Mouse (Mus musculus) forebrain, embryonic 13.5 days (tissue): ENCODE data around the gene Rsg1. TPM values are rescaled to one million over a fixed set of nuclear protein-coding genes. Genes with fewer than 3 reads are reported as not detected.

ENCODE experiments used
- ATAC-seq: fragments of 200-750 bp; cut with Nextera tagmentation; 2 replicates; pipeline ENCODE4 v1.8.0; 2017
- H3K27ac ChIP-seq: fragments of 300-500 bp; sonication (generic); 2 replicates; pipeline ENCODE4 v1.5.1; 2015; ENCODE audit warnings: inconsistent platforms, mild to moderate bottlenecking, moderate library complexity
- H3K27me3 ChIP-seq: fragments of 300-500 bp; sonication (generic); 2 replicates; pipeline ENCODE4 v1.6.1; 2015; ENCODE audit warnings: mild to moderate bottlenecking, inconsistent platforms
- H3K36me3 ChIP-seq: fragments of 300-500 bp; sonication (generic); 2 replicates; pipeline ENCODE4 v1.6.1; 2015; ENCODE audit warnings: mild to moderate bottlenecking, inconsistent platforms; ENCODE audit not compliant: poor library complexity, severe bottlenecking
- H3K4me1 ChIP-seq: fragments of 300-500 bp; sonication (generic); 2 replicates; pipeline ENCODE4 v1.6.1; 2015; ENCODE audit warnings: inconsistent platforms
- H3K4me2 ChIP-seq: fragments of 300-500 bp; sonication (generic); 2 replicates; pipeline ENCODE4 v1.6.1; 2015; ENCODE audit warnings: inconsistent platforms, mild to moderate bottlenecking, moderate library complexity
- H3K4me3 ChIP-seq: fragments of 300-500 bp; sonication (generic); 2 replicates; pipeline ENCODE4 v1.5.1; 2015; ENCODE audit warnings: mild to moderate bottlenecking, inconsistent platforms
- H3K9ac ChIP-seq: fragments of 300-500 bp; sonication (generic); 2 replicates; pipeline ENCODE4 v1.6.1; 2015; ENCODE audit warnings: mild to moderate bottlenecking, inconsistent platforms
- H3K9me3 ChIP-seq: fragments of 300-500 bp; sonication (generic); replicated peaks from 2 replicates; pipeline ENCODE4 v1.6.1; 2016; ENCODE audit warnings: inconsistent platforms
- WGBS: fragments of 180-500 bp; shearing (Covaris S2); methylation state at CpG from one replicate; pipeline ENCODE4 v1.1.7; 2015; 5-methylcytosine and 5-hydroxymethylcytosine counted together
- polyA plus RNA-seq: library from polyadenylated mRNA; unstranded; fragments of >200 nt; fragmentation: Nextera tagmentation; extraction: Ambion mirVana; gene quantifications from 2 replicates; pipeline ENCODE4 v1.2.1, GENCODE M21; 2015

The Rsg1 gene
- polyA plus RNA-seq, 1 experiment from 2014 or later, result 6.1 TPM

DNA sequence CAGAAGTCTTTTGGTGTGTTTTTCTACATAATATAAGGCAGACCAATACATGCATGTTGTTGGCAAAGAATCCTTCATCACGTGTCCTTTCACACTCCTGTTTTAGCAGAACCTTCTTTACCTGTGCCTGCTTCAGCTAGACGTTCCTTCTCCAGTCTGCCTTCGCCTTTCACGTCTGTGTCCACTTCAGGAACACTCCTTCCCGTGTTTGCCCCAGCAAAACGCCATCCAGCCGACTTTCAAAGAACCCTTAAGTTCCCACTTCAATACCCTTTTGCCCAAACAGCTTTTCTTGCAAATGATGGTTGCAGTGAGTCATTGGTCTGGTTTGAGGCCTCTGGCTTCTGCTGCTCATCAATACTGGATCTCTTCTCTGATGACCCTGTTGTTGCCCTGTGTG is 22.5 kb upstream of the Rsg1 start:
- 86% methylated on average over 7 of the region's 7 CpGs for WGBS
- ATAC-seq, result no peak
- Histone ChIP-seq H3K4me3 (no peak overlapping the region), H3K9ac (no peak overlapping the region), H3K36me3 (peaks cover 39% of the 10 kb centered on the region), H3K4me1 (no peaks in the 10 kb centered on the region), H3K9me3 (no peaks in the 10 kb centered on the region), H3K4me2 (no peak overlapping the region), H3K27me3 (no peaks in the 10 kb centered on the region), H3K27ac (no peak overlapping the region)

GRCm38 (mm10) chr4:141194553-141194952 is 19.2 kb upstream of the Rsg1 start:
- H3K27me3 ChIP-seq, result no peaks in the 10 kb centered on the region
- H3K4me2 ChIP-seq, result no peak overlapping the region
- H3K4me1 ChIP-seq, result no peaks in the 10 kb centered on the region
- ATAC-seq, result no peak
- no peak overlapping the region for H3K27ac ChIP-seq
- H3K9ac ChIP-seq, result no peak overlapping the region
- H3K36me3 ChIP-seq, result peaks cover 70% of the 10 kb centered on the region
- 99% methylated on average over 6 of the region's 6 CpGs for WGBS
- H3K4me3 ChIP-seq, result no peak overlapping the region
- H3K9me3 ChIP-seq, result no peaks in the 10 kb centered on the region

DNA sequence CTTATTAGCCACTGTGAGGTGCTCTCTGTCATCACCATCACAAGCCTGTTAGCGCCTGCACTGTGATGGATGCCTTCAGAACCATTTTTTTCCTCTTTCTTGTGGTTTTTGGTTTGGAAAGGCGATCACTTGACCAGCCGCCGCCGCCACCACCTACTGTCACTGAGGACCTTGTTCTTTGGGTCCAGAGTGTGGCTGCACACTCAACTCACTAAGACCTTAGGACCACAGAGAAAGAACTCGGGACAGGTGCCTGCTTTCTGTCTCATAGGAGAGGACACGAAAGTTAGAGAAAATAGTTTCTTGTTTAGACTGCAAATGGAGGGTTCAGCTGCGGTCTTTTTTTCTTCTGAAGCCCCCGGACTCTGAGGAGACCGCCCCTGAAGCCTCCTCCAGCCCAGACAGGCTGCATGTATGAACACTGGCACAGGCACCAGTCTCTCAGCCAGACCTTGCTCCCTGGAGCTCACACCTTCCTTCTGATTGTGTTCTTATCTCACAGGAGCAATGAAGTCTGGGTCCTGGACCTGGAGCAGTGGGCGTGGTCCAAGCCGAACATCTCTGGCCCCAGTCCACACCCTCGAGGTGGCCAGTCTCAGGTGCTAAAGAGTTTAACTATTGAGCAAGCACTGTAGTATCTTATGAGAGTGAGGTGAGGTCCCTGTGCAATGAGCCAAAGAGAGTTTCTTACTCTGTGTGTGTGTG is 16.6 kb upstream of the Rsg1 start:
- H3K9ac ChIP-seq, result no peak overlapping the region
- WGBS, result 98% methylated on average over 13 of the region's 13 CpGs

GRCm38 (mm10) chr4:141197686-141198035 is 16.1 kb upstream of the Rsg1 start:
- H3K4me2 ChIP-seq, result no peak overlapping the region
- no peaks in the 10 kb centered on the region for H3K4me1 ChIP-seq
- H3K27me3 ChIP-seq, result no peaks in the 10 kb centered on the region
- no peak overlapping the region for H3K27ac ChIP-seq
- no peak overlapping the region for H3K4me3 ChIP-seq
- H3K9me3 ChIP-seq, result no peaks in the 10 kb centered on the region
- H3K36me3 ChIP-seq, result peaks cover 88% of the 10 kb centered on the region
- 91% methylated on average over 13 of the region's 13 CpGs for WGBS
- no peak overlapping the region for H3K9ac ChIP-seq
- no peak for ATAC-seq

More for the DNA sequence above, 16.6 kb upstream of the Rsg1 start:
- H3K4me3 ChIP-seq, result no peak overlapping the region
- no peak for ATAC-seq
- H3K36me3 ChIP-seq, result peaks cover 86% of the 10 kb centered on the region
- H3K4me2 ChIP-seq, result no peak overlapping the region
- no peaks in the 10 kb centered on the region for H3K9me3 ChIP-seq
- H3K27ac ChIP-seq, result no peak overlapping the region
- H3K27me3 ChIP-seq, result no peaks in the 10 kb centered on the region
- H3K4me1 ChIP-seq, result no peaks in the 10 kb centered on the region

- H3K9ac ChIP-seq, result no peak overlapping the region
- ATAC-seq, result no peak
- no peaks in the 10 kb centered on the region for H3K4me1 ChIP-seq
- H3K27ac ChIP-seq, result no peak overlapping the region
- peaks cover 81% of the 10 kb centered on the region for H3K36me3 ChIP-seq
- no peak overlapping the region for H3K4me3 ChIP-seq
- 85% methylated on average over 11 of the region's 11 CpGs for WGBS
- no peak overlapping the region for H3K4me2 ChIP-seq
- no peaks in the 10 kb centered on the region for H3K9me3 ChIP-seq
- H3K27me3 ChIP-seq, result no peaks in the 10 kb centered on the region
Measured at GRCm38 (mm10) chr4:141200906-141201305, 12.8 kb upstream of the Rsg1 start.

DNA sequence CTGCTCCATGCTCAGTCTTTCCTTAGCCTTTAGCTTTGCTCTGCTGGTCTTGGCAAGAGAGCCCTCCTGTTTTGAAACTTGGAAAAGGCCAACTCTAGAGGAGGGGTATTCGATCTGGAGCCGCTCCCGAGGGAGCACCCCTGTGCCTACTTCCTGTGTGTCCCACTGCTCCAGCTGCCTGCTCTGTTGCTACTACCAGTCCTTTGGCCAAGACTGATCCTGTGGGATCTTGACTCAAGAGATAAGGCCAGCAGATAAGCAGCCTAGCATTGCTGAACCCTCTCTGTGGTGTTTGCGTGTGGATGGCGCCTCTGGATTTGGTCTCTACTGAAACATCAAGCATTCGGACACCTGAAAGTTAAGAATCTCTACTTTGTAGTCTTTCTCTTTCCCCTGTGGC is 11.6 kb upstream of the Rsg1 start:
- Histone ChIP-seq H3K9me3 (no peaks in the 10 kb centered on the region), H3K4me3 (no peak overlapping the region), H3K4me1 (no peaks in the 10 kb centered on the region), H3K4me2 (no peak overlapping the region), H3K36me3 (peaks cover 69% of the 10 kb centered on the region), H3K27me3 (no peaks in the 10 kb centered on the region), H3K27ac (no peak overlapping the region), H3K9ac (no peak overlapping the region)
- no peak for ATAC-seq
- WGBS, result 92% methylated on average over 6 of the region's 6 CpGs

DNA sequence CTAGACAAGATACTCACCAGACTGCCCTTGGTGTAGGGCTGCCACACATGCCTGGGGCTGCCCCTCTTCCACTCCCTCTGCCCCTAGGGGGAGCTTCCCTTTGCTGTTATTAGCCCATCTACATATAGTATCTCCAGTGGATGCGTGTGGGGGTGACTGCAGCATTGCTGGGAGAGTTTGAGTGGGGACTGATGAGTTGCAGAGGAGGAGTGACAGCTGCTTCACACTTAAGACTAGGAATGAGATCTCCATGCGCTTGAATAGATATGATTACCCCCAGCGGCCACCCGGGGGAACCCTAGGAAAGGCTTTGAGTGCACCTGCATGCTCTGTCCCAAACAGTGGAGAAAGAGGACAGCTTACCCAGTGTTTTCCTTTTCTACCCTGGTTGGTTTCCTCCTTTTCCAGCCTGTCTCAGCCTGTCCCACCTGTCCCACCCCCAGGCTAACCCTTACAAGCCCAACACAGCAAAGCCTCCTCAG is 9.1 kb upstream of the Rsg1 start:
- peaks cover 46% of the 10 kb centered on the region for H3K36me3 ChIP-seq
- no peaks in the 10 kb centered on the region for H3K27me3 ChIP-seq
- ATAC-seq, result no peak
- no peak overlapping the region for H3K9ac ChIP-seq
- no peaks in the 10 kb centered on the region for H3K4me1 ChIP-seq
- H3K9me3 ChIP-seq, result no peaks in the 10 kb centered on the region
- H3K4me2 ChIP-seq, result no peak overlapping the region
- H3K27ac ChIP-seq, result no peak overlapping the region
- WGBS, result 87% methylated on average over 4 of the region's 4 CpGs
- no peak overlapping the region for H3K4me3 ChIP-seq

GRCm38 (mm10) chr4:141207081-141207480 is 6.7 kb upstream of the Rsg1 start:
- H3K27me3 ChIP-seq, result no peaks in the 10 kb centered on the region
- no peaks in the 10 kb centered on the region for H3K9me3 ChIP-seq
- 94% methylated on average over 5 of the region's 5 CpGs for WGBS
- H3K36me3 ChIP-seq, result peaks cover 22% of the 10 kb centered on the region
- no peak overlapping the region for H3K27ac ChIP-seq
- no peak for ATAC-seq
- no peaks in the 10 kb centered on the region for H3K4me1 ChIP-seq
- no peak overlapping the region for H3K9ac ChIP-seq
- H3K4me3 ChIP-seq, result no peak overlapping the region
- H3K4me2 ChIP-seq, result no peak overlapping the region

DNA sequence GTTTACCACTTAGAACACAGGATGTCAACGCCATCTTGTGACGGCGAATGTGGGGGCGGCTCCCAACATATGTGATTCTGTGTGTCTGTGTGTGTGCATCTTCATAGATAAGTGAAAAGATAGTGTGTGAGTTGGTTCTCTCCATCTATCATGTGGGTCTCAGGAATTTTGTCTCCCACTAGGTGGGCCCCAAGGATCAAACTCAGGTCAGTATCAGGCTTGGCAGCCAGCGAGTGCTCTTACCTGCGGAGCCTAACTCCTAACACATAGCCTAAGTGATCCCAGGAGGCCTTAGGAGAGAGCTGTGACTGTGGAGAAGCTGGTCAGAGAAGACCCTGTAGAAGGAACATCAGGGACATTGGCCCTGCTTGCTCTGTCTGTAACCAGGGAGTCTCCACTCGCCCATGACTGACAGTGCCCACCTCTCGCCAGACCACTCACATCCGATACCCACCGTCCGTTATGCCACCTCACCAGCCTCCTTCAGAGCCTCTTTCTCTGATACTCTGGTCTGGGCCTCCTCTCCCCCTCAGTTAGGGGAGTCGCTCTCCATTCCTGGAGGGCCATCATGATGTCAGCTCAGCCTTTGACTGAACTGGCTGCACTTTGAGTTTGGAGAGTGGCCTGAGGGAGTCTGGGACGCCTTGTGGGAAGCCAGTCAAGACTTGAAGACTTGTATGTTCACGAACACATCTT is 3.1 kb upstream of the Rsg1 start:
- Histone ChIP-seq H3K9ac (no peak overlapping the region), H3K4me2 (peak overlapping the region; percentile 48), H3K4me3 (peak overlapping the region; percentile 28), H3K9me3 (no peaks in the 10 kb centered on the region), H3K36me3 (0 out of 2 replicates have a peak, but pooled peaks cover under 1% of the 10 kb centered on the region), H3K27ac (peak overlapping the region; percentile 40; the same call in 1 of the 2 replicates), H3K4me1 (peaks cover 16% of the 10 kb centered on the region), H3K27me3 (no peaks in the 10 kb centered on the region)
- WGBS, result 74% methylated on average over 14 of the region's 14 CpGs
- peak; percentile 12; the same call in 1 of the 2 replicates for ATAC-seq

DNA sequence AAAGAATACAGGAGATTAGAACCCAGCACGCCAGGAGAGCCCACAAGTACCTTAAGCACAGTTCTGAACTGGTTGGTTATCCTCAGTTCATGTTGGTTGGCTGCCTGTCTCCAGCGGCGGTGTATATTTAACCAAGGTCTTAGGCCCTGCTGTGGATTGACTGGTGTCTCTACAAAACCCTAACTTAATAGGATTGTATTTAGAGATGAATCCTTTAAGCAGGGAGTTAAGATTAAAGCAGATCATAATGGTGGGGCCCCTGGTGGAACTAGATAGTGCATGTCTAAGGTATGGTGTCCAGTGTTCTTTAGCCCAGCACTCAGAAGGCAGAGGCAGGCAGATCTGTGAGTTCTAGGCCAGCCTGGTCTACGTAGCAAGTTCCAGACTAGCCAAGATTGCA is 2.1 kb upstream of the Rsg1 start:
- ATAC-seq, result no peak
- H3K9me3 ChIP-seq, result no peaks in the 10 kb centered on the region
- H3K27ac ChIP-seq, result no peak overlapping the region
- H3K27me3 ChIP-seq, result no peaks in the 10 kb centered on the region
- peaks cover 16% of the 10 kb centered on the region for H3K4me1 ChIP-seq
- no peaks in the 10 kb centered on the region for H3K36me3 ChIP-seq
- no peak overlapping the region for H3K9ac ChIP-seq
- 88% methylated on average over 4 of the region's 4 CpGs for WGBS
- no peak overlapping the region for H3K4me3 ChIP-seq
- H3K4me2 ChIP-seq, result no peak overlapping the region

DNA sequence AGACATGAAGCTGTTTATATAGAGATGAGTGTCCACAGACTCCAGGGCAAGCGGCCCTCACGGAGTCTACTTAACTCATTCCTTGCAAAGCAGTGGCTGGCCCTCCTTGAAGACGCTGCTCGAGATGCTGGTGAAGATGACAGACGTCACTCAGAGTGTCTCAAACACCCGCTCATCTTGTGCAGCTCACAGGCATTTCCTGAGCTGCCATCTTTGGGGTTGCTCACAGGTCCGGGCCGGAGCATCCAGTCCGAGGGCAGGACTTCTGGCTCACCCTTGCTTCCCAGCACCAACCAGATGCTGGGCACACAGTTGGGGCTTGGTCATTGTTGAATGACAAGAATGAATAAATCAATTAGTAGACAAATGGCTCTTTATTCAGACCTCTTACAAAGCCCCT is 864 bp upstream of the Rsg1 start:
- Histone ChIP-seq H3K4me1 (peaks cover 16% of the 10 kb centered on the region), H3K4me2 (peak overlapping the region; percentile 75; the same call in 1 of the 2 replicates), H3K27ac (no peak overlapping the region), H3K4me3 (no peak overlapping the region), H3K9ac (0 out of 2 replicates have a peak overlapping the region, but pooled peaks have one; percentile 71), H3K9me3 (no peaks in the 10 kb centered on the region), H3K36me3 (no peaks in the 10 kb centered on the region), H3K27me3 (no peaks in the 10 kb centered on the region)
- 68% methylated on average over 9 of the region's 9 CpGs for WGBS
- no peak for ATAC-seq

- H3K9me3 ChIP-seq, result no peaks in the 10 kb centered on the region
- 26% methylated on average over 2 of the region's 2 CpGs for WGBS
- peak overlapping the region; percentile 58 for H3K4me3 ChIP-seq
- no peaks in the 10 kb centered on the region for H3K27me3 ChIP-seq
- H3K9ac ChIP-seq, result peak overlapping the region; percentile 71; the same call in 1 of the 2 replicates
- no peaks in the 10 kb centered on the region for H3K36me3 ChIP-seq
- peak; percentile 23; the same call in 1 of the 2 replicates for ATAC-seq
- H3K4me1 ChIP-seq, result peaks cover 16% of the 10 kb centered on the region
- H3K4me2 ChIP-seq, result peak overlapping the region; percentile 75
- H3K27ac ChIP-seq, result peak overlapping the region; percentile 55
Measured at GRCm38 (mm10) chr4:141213342-141213741, 414 bp upstream of the Rsg1 start.
